Mouse (Mus musculus) spleen, adult 2 months (tissue): ENCODE measurements at regions not wholly inside any gene's neighbourhood (a gene's known extent, or its start where the extent isn't known, plus 50 kb on each side); places are given as distances from the start of the nearest gene placed in this dataset.

Experiments
- CTCF ChIP-seq: fragments of 200-500 bp; IDR thresholded peaks from 2 replicates; pipeline ENCODE4 v1.5.1; 2011; ENCODE audit warnings: mild to moderate bottlenecking, inconsistent platforms; ENCODE audit not compliant: insufficient read depth, insufficient read length, insufficient replicate concordance; ENCODE audit errors: extremely low read depth
- POLR2A ChIP-seq: fragments of 200-500 bp; IDR thresholded peaks from 2 replicates; pipeline ENCODE4 v1.6.1; 2011; ENCODE audit warnings: low read depth, low read length, inconsistent platforms

- TF ChIP-seq CTCF (no peak), POLR2A (no peak)
These were observed 399.6 kb upstream of the Jarid2 start for GRCm38 (mm10) chr13:44329701-44330100.
